Mouse (Mus musculus): ENCODE results near the gene F5. TPM values are rescaled to one million over a fixed set of nuclear protein-coding genes. Genes with fewer than 3 reads are reported as not detected.
A peak's percentile ranks its signal among the peaks of the same experiment; 100 is the strongest.
"Not testable (repeated sequence)": the region's sequence is repeated elsewhere in the genome, so short reads cannot be mapped to it uniquely, and the experiment has no call there.

F5 gene
- total RNA-seq, 2 experiments from 2014 or later, result 1.7 to 2.6 TPM

GRCm38 (mm10) chr1:164220261-164220660 is 68.6 kb downstream of the F5 start:
- DNase-seq, result no peak
- intact Hi-C loops (cut with DNase I), result no loop called here

DNA sequence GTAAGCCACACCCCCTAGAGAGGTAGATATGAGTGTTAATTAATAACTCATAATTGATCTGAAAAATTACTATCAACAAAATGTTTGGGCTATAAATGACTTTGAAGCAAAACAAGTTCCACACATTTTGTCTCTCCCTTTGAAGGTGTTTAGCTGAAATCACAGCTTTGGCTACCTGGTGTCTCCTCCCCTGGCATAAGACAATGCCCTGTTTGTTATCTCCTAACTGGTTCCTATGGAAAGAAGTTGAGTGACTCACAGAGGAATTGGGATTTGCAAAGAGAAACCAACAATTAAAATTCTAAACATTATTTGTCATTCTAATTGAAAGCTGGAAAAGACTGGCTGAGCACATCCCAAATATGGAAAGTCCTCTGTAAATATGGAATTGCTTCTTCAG is 71.5 kb downstream of the F5 start:
- intact Hi-C loops (cut with DNase I), result no loop called here

DNA sequence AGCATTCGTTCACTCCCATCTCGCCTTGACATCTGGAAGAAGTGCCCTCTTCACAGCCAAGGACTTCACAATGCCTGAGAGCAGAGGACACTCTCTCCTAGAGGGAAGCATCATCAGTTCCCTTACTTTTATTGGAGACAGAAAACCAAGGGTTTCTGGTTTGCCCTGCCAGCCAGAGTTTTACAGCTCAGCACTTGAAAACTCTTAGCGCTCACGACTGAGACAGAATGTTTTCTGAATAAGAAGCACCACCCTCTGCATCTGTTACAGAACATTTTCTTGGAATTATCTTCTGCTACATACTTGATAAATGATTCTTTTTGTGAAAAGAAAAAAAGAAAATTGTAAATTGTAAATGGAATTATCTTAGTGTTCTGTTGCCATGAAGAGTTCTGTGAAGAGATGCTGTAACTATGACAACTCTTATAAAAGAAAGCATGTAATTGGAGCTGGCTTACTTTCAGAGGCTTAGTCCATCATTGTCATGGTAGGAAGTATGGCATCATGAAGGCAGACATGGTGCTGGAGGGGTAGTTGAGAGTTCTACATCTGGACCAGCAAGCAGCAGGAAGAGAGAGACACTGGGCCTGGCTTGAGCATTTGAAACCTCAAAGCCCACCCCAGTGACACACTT is 80.4 kb downstream of the F5 start:
- DNase-seq; intact Hi-C loops (cut with DNase I): not testable (repeated sequence)

More for the DNA sequence above, 71.5 kb downstream of the F5 start:
- no peak for DNase-seq

DNA sequence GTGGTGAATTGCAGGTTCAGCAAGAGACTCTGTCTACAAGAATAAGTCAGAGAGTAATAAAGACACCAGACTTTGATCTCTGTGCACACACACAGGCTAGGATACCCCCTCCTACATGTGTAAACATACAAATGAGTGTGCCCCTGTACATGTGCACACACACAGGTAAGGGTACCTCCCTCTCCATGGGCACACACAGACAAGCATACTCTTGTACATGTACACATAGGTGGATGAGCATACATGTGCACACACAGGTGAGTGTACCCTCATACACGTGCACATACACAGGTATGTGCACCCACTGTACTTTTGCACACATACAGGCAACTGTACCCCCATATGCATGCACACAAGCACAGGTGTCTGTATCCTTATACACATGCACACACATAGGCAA is 81.8 kb downstream of the F5 start:
- intact Hi-C loops (cut with DNase I), result no loop called here
- no peak for DNase-seq

DNA sequence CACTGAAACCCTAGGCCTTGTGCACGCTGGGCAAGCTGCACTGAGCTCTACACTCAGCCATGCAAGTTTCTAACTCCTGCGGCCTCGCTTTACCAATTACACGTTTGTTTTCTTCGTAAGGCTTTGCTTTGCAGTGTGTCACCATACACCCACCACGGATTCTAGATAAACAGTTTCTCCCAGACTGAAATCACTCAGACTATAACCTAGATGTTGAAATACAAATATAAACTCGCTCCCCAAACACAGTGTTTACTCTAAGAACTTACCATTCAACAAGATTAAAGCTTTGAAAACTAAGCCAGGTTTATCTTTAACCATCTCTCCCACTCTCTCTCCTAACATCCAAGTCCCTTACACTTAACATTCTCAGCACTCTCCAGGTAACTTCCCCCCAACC is 83.4 kb downstream of the F5 start:
- intact Hi-C loops (cut with DNase I), result no loop called here

GRCm38 (mm10) chr1:164236078-164236477 is 84.4 kb downstream of the F5 start:
- intact Hi-C loops (cut with DNase I), result no loop called here

More for the DNA sequence above, 83.4 kb downstream of the F5 start:
- DNase-seq, result no peak

DNA sequence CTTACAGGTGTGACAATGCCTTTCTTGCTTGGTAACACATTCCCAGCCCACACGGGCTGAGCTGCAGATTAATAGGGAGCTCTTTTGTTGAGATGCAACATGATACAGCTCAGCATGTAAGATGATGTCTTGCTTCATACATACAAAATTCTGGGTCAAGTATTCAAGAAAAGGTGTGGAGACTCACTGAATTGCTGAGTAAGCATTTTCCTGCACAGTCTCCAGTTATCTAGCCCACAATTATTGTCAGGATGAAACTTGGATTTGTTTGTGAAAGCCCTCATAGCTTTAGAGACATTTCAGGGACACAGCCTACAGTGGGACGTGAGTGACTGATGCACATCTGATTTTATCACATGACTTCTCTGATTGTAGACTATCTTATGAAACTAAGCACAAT is 89.9 kb downstream of the F5 start:
- intact Hi-C loops (cut with DNase I), result no loop called here
- no peak for DNase-seq

More at GRCm38 (mm10) chr1:164236078-164236477, 84.4 kb downstream of the F5 start:
- DNase-seq, result peak; percentile 34 to 41

GRCm38 (mm10) chr1:164242809-164243208 is 91.2 kb downstream of the F5 start:
- DNase-seq, result no peak
- intact Hi-C loops (cut with DNase I), result no loop called here

DNA sequence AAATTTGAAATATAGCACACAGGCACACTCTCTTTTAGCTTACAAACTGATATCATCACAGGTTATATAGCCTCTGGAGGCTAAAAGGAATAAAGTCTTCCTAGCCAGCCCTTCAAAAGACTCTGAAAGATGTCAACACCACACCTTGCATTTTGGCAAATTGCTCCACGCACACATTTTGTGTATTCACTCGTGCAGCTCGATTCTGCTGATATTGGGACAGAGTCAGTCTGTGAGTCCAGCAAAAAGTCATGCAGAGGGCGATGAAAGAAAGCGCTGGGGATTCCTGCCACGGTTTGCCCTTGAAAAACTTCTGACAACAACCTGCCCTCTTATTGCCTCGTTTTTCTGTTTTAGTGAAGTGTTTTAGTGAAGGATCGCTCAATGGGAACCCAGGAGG is 95.8 kb downstream of the F5 start:
- intact Hi-C loops (cut with DNase I), result no loop called here
- DNase-seq, result no peak

GRCm38 (mm10) chr1:164247971-164248370 is 96.3 kb downstream of the F5 start:
- intact Hi-C loops (cut with DNase I), result no loop called here
- DNase-seq, result peak; percentile 18 to 36

DNA sequence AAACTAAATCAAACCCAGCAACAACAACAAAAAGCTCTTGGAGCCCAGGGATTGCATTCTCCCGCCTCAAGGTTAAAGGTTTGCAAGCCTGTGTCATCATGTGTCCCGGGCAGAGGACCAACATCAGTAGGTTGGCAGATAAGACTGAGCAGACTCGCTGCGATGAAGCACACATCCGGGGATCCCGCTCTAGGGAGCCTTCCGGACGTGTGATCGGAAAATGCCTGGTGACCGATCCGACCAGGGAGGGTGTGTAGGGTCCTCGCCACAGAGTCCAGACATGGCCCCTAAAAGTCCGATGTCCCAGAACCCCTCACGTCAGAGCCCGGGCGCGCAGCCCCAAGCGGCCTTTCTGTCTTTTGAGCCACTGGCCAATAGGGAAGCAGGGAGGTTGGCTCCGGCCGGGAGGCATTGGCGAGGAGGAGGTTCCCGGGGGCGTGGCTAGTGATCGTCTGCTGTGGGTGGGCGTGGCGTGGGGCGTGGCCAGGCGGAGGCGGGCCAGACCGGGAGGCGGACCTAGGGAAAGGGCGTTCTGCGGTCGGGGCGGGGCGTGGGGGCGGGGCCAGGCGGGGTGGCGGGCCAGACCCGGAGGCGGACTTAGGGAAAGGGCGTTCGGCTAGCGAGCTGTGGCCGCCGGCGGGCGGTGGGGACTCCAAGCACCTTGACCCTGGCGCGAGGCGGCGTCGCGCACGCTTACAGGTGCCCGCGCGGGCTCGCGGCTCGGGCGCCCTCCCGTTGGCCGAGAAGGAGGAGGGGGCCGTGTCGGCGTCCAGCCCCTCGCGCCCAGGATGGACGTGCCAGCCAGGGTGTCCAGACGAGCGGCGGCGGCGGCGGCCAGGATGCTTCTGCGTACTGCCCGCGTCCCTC is 97.1 kb downstream of the F5 start, which contains the start of gene Slc19a2:
Gene Slc19a2, plus strand, starts transcription at position 582 of the 867 bp plus-strand sequence.
- intact Hi-C loops (cut with DNase I), result no loop called here
- DNase-seq, result peak; percentile 97 to 98

DNA sequence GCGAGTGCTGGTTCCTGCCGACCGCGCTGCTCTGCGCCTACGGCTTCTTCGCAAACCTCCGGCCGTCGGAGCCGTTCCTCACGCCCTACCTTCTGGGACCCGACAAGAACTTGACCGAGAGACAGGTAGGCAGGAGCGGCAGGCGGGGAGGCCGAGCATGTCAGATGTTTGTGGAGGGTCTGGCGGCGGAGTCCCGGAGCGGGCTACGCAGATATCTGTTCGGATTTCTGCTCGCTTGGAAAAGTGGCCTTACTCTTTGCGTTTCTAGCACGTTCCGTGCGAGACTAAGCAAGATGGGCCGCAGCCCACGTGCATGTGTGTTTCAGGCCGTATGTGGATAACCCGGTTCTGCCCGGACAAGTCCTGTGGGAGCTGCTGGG is 97.7 kb downstream of the F5 start:
- DNase-seq, result no peak
- intact Hi-C loops (cut with DNase I), result no loop called here

- intact Hi-C loops (cut with DNase I), result no loop called here
- no peak for DNase-seq
These were observed 98.9 kb downstream of the F5 start for GRCm38 (mm10) chr1:164250391-164251150.

- intact Hi-C loops (cut with DNase I), result no loop called here
These were observed 99.8 kb downstream of the F5 start for GRCm38 (mm10) chr1:164251438-164251837.

DNA sequence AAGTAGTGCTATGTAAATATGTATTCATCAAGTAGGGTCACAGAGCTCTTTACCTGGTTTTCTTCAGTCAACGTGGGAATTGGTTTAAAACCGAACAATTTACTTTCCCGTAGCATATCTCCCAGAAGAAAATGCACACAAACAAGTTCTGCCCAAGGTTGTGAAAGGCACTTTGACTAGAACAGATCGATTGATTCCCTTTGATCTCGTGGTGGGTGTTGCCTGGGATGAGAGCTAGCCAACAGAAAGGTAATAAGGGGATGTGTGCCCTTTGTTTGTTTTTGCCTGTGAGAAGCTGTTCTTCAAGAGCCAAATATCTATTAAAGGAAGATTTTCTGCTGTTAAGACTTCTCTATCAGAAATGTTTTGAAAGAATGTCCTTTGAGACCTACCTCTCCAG is 100.9 kb downstream of the F5 start:
- DNase-seq, result no peak
- intact Hi-C loops (cut with DNase I), result no loop called here

More at GRCm38 (mm10) chr1:164251438-164251837, 99.8 kb downstream of the F5 start:
- no peak for DNase-seq

DNA sequence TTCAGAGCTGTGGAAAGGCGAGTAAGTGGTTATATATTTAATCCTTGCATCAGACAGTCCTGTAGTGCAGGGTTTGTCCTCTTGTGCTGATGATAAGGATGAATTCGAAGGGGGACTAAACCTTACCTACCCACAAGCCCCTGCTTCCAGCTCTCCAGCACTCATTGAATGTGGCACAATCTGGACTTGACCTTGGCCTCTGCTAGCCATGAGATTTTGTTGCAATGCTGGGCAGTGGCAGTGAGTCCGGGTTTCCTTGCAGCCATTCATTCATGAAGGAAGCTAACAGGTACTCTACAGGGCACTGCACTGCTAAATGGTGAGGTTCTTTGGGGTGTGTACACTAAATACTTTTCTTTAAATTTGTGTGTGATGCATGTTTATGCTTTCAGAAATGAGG is 103.2 kb downstream of the F5 start:
- intact Hi-C loops (cut with DNase I), result no loop called here
- no peak for DNase-seq

DNA sequence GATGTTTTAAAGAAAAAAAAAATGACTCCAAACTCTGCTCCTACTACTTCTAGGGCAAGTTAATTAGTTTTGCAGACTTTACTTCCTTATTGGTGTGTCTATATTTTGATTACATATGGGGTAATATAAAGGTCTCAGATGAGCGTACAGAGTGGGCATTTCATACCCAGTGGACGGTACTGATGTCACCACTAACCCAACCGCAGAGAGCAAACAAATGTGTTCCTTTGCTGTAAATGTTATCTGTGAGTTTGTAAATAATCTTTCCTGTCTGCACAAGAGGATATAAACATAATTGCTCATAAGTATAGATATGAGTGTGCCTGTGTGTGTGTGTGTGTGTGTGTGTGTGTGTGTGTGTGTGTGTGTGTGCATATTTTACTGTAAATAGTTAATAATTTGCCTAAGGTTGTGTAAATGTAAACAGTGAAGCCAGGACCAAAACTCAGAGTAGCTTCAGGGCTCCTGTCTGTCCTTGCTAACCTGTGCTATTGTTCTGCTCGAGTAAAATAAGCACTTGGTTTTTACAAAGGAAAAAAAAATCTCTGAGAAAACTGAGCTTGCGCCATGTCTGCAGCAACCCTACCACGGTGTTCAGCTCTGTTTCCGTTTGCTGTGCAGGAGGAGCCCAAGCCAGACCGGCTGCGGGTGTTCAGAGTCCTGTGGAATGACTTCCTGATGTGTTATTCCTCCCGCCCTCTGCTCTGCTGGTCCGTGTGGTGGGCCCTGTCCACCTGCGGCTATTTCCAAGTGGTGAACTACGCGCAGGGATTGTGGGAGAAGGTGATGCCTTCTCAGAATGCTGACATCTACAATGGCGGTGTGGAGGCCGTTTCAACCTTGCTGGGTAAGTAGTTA is 108.8 kb downstream of the F5 start:
- intact Hi-C loops (cut with DNase I), result no loop called here
- DNase-seq, result no peak

DNA sequence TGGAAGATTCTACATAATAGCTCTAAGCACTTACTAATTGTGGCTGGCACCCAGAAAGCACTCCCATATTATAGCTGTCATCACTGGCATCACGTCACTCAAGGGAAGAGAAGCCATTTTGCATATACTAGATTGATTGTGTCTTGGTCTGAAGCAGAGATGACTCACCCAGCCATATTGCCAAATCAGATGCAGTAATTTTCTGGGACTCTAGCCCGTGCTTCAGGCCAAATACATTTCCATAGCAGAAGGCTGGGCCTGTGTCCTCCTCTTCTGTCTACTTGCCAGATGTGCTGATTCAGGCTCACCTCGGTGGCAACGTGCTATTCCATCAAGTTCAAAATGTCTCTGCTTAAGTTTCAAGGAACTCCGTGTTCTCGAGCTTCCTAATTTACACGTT is 109.9 kb downstream of the F5 start:
- DNase-seq, result peak in 1 of 2 experiments; percentile 3
- intact Hi-C loops (cut with DNase I), result no loop called here
